In genomic region chr13:38960063-38961050, GRCm38 (mm10) we compare ENCODE assay signal across 8 mouse cellular contexts. TPM values are rescaled to one million over a fixed set of nuclear protein-coding genes. Genes with fewer than 3 reads are reported as not detected.
DNase-seq lines count a peak whose midpoint lies in the region; ATAC-seq lines count a peak whose summit lies in the region.

TSS of gene Slc35b3 (minus strand) at chr13:38960875.

- H3K4me1 ChIP-seq in embryonic facial prominence, embryonic 14.5 days (ENCODE audit: control insufficient read depth, insufficient read depth, low read length), result peaks cover 13% of the 10 kb centered on the region
- H3K4me1 ChIP-seq in limb, embryonic 15.5 days, result peaks cover 14% of the 10 kb centered on the region; the same call in 1 of the 2 replicates

- peak; percentile 77 for DNase-seq in 3T3-L1 (ENCODE audit: low read depth, low spot score)
- DNase-seq in adrenal gland, postnatal 4 days (ENCODE audit: low spot score in 2 of 2), result peak; percentile 70 to 82
- peak; percentile 87 for DNase-seq in embryonic facial prominence, embryonic 14.5 days (ENCODE audit: low spot score)
- DNase-seq in heart, adult 8-10 months (ENCODE audit: low spot score), result peak; percentile 77
- DNase-seq in kidney, adult 9 months, result peak; percentile 84
- DNase-seq in monocyte, adult 2 months (ENCODE audit: low read depth in 1 of 2, low spot score in 2 of 2), result peak; percentile 10 to 62
- DNase-seq in spleen, postnatal 36 days (ENCODE audit: low spot score in 2 of 2), result peak; percentile 82 to 83

- H3K4me3 ChIP-seq in embryonic facial prominence, embryonic 14.5 days (ENCODE audit: low read depth, low read length), result peak within 1 kb of the TSS; percentile 86
- peak within 1 kb of the TSS; percentile 84 for H3K4me3 ChIP-seq in limb, embryonic 15.5 days

- H3K4me2 ChIP-seq in embryonic facial prominence, embryonic 14.5 days (ENCODE audit: low read depth, low read length), result peak within 1 kb of the TSS; percentile 65
- H3K4me2 ChIP-seq in limb, embryonic 15.5 days, result peak within 1 kb of the TSS; percentile 69

- peak; percentile 99 for ATAC-seq in embryonic facial prominence, embryonic 14.5 days (ENCODE audit: low read depth)
- peak; percentile 94 for ATAC-seq in limb, embryonic 15.5 days (ENCODE audit: insufficient number of reproducible peaks, low FRiP score, low TSS enrichment, low read depth)

- H3K27ac ChIP-seq in embryonic facial prominence, embryonic 14.5 days (replicated peaks; ENCODE audit: low read depth, low read length), result peak within 1 kb of the TSS; percentile 77
- H3K27ac ChIP-seq in limb, embryonic 15.5 days, result peak within 1 kb of the TSS; percentile 85

- peak within 1 kb of the TSS; percentile 85 for H3K9ac ChIP-seq in embryonic facial prominence, embryonic 14.5 days (ENCODE audit: low read depth, low read length)
- H3K9ac ChIP-seq in limb, embryonic 15.5 days, result peak within 1 kb of the TSS; percentile 70

- peaks cover 4% of the 10 kb centered on the region for H3K36me3 ChIP-seq in embryonic facial prominence, embryonic 14.5 days (ENCODE audit: control insufficient read depth, insufficient read depth, low read length)
- no peaks in the 10 kb centered on the region for H3K36me3 ChIP-seq in limb, embryonic 15.5 days

- H3K27me3 ChIP-seq in embryonic facial prominence, embryonic 14.5 days (replicated peaks; ENCODE audit: control insufficient read depth, insufficient read depth, low read length), result no peaks in the 10 kb centered on the region
- H3K27me3 ChIP-seq in limb, embryonic 15.5 days, result no peaks in the 10 kb centered on the region

- H3K9me3 ChIP-seq in embryonic facial prominence, embryonic 14.5 days (ENCODE audit: control insufficient read depth, low read length), result no peaks in the 10 kb centered on the region
- no peaks in the 10 kb centered on the region for H3K9me3 ChIP-seq in limb, embryonic 15.5 days

- 1% methylated on average over 45 of the region's 67 CpGs for WGBS in embryonic facial prominence, embryonic 14.5 days
- WGBS in limb, embryonic 15.5 days, result 1% methylated on average over 67 of the region's 67 CpGs

RNA-seq across cellular contexts. Expression of gene Slc35b3, which starts in this region (rescaled TPM):
- total RNA-seq in adrenal gland, postnatal 4 days (2021), result 10 to 100 TPM; 33.3 to 38.7 TPM
- 31.8 and 36.9 TPM in 2 replicates for polyA plus RNA-seq in embryonic facial prominence, embryonic 14.5 days (2014; fragmentation: Nextera tagmentation; extraction: Ambion mirVana)
- total RNA-seq in heart, adult 8-10 months (2022), result 1 to 10 TPM; 2.7 to 5.5 (median 3.8) TPM
- 39.8 and 40.8 TPM in 2 replicates for polyA plus RNA-seq in limb, embryonic 15.5 days (2015; fragmentation: Nextera tagmentation; extraction: Ambion mirVana)

Comparison
In these comparisons a context has a peak if more than half of its experiments do, and no peak if none do; other contexts are left out.
1. Peak in every context shown above with its lines: DNase-seq, ATAC-seq, H3K4me3 ChIP-seq and H3K27ac ChIP-seq.
2. RNA of gene Slc35b3 (total RNA-seq): 33.3 to 38.7 TPM in adrenal gland, postnatal 4 days; 2.7 to 5.5 TPM in heart, adult 8-10 months; every median in the first group is over 4 times any median in the second.
3. DNase-seq: peak in every context shown above with its lines; median percentile 87 in embryonic facial prominence, embryonic 14.5 days; 84 in kidney, adult 9 months; 82 in spleen, postnatal 36 days; 77 in 3T3-L1; 77 in heart, adult 8-10 months; 76 in adrenal gland, postnatal 4 days; 36 in monocyte, adult 2 months.